8 mouse cellular contexts compared by ENCODE assay signal in genomic region chr9:75070457-75071028, GRCm38 (mm10). TPM values are rescaled to one million over a fixed set of nuclear protein-coding genes. Genes with fewer than 3 reads are reported as not detected.
DNase-seq lines count a peak whose midpoint lies in the region; ATAC-seq and TF ChIP-seq lines count a peak whose summit lies in the region.

Myo5a (plus strand) TSS chr9:75071015.

- intact Hi-C loops in left cerebral cortex, postnatal 4 days (cut with DNase I) = loop anchor here (5.0 to 10.0 kb wide), 2 partner anchors 37 to 74 kb away; no protein-coding TSS in a partner anchor

- no peak for TF ChIP-seq POLR2A in brain, embryonic 14.5 days (IDR thresholded peaks at IDR 0.05; ENCODE audit: borderline replicate concordance, extremely low read depth, insufficient read depth, insufficient read length, poor library complexity, severe bottlenecking)

- DNase-seq in neural tube, embryonic 11.5 days (ENCODE audit: low spot score) = peak; percentile 13
- no peak for DNase-seq in neural tube, embryonic 10.5 days (ENCODE audit: extremely low spot score, low spot score)
- no peak for DNase-seq in brain, embryonic 14.5 days (ENCODE audit: low read depth)
- no peak for DNase-seq in left cerebral cortex, postnatal 4 days
- DNase-seq in urinary bladder, postnatal 14 days (ENCODE audit: low spot score) = no peak
- DNase-seq in urinary bladder, adult 18-20 months (ENCODE audit: low spot score in 2 of 2) = no peak

- H3K4me1 ChIP-seq in neural tube, embryonic 11.5 days (ENCODE audit: control insufficient read depth, insufficient read depth, low read length) = no peaks in the 10 kb centered on the region
- peaks cover 12% of the 10 kb centered on the region for H3K4me1 ChIP-seq in heart, embryonic 16.5 days (ENCODE audit: control insufficient read depth, insufficient read depth, low read length)
- peaks cover 13% of the 10 kb centered on the region; the same call in 1 of the 2 replicates for H3K4me1 ChIP-seq in neural tube, embryonic 14.5 days (ENCODE audit: control insufficient read depth, insufficient read depth, low read length)

- H3K27ac ChIP-seq in neural tube, embryonic 11.5 days (ENCODE audit: low read depth, low read length) = peak within 1 kb of the TSS; percentile 96
- H3K27ac ChIP-seq in heart, embryonic 16.5 days (ENCODE audit: low read length) = peak within 1 kb of the TSS; percentile 87
- peak within 1 kb of the TSS; percentile 97 for H3K27ac ChIP-seq in neural tube, embryonic 14.5 days (ENCODE audit: low read depth, low read length)

- WGBS in neural tube, embryonic 11.5 days = 20% methylated on average over 23 of the region's 23 CpGs
- 23% methylated on average over 23 of the region's 23 CpGs for WGBS in heart, embryonic 16.5 days
- 21% methylated on average over 23 of the region's 23 CpGs for WGBS in neural tube, embryonic 14.5 days

- peak within 1 kb of the TSS; percentile 96 for H3K9ac ChIP-seq in neural tube, embryonic 11.5 days (ENCODE audit: low read length)
- peak within 1 kb of the TSS; percentile 87 for H3K9ac ChIP-seq in heart, embryonic 16.5 days (ENCODE audit: low read length)
- peak within 1 kb of the TSS; percentile 96 for H3K9ac ChIP-seq in neural tube, embryonic 14.5 days (replicated peaks; ENCODE audit: low read depth, low read length)

- no peak for TF ChIP-seq CTCF in brain, embryonic 14.5 days (IDR thresholded peaks at IDR 0.05; ENCODE audit: borderline replicate concordance, extremely low read depth, insufficient read depth, insufficient read length)

- H3K4me3 ChIP-seq in neural tube, embryonic 11.5 days (ENCODE audit: low read depth, low read length) = peak within 1 kb of the TSS; percentile 86
- peak within 1 kb of the TSS; percentile 94 for H3K4me3 ChIP-seq in heart, embryonic 16.5 days (ENCODE audit: low read length)
- H3K4me3 ChIP-seq in neural tube, embryonic 14.5 days (ENCODE audit: low read depth, low read length) = peak within 1 kb of the TSS; percentile 89

- peak within 1 kb of the TSS; percentile 74 for H3K4me2 ChIP-seq in neural tube, embryonic 11.5 days (ENCODE audit: low read depth)
- peak within 1 kb of the TSS; percentile 70 for H3K4me2 ChIP-seq in heart, embryonic 16.5 days (ENCODE audit: low read depth, low read length)
- H3K4me2 ChIP-seq in neural tube, embryonic 14.5 days (ENCODE audit: low read depth, low read length) = peak within 1 kb of the TSS; percentile 70

- no peaks in the 10 kb centered on the region for H3K27me3 ChIP-seq in neural tube, embryonic 11.5 days (ENCODE audit: control insufficient read depth, insufficient read depth, low read length)
- H3K27me3 ChIP-seq in heart, embryonic 16.5 days (ENCODE audit: control insufficient read depth, insufficient read depth, low read length) = no peaks in the 10 kb centered on the region
- H3K27me3 ChIP-seq in neural tube, embryonic 14.5 days (ENCODE audit: control insufficient read depth, insufficient read depth, low read length) = no peaks in the 10 kb centered on the region

- H3K36me3 ChIP-seq in neural tube, embryonic 11.5 days (ENCODE audit: control insufficient read depth, insufficient read depth, low read length) = no peaks in the 10 kb centered on the region
- H3K36me3 ChIP-seq in heart, embryonic 16.5 days (ENCODE audit: control insufficient read depth, insufficient read depth) = no peaks in the 10 kb centered on the region
- no peaks in the 10 kb centered on the region for H3K36me3 ChIP-seq in neural tube, embryonic 14.5 days (ENCODE audit: control insufficient read depth, insufficient read depth, low read length)

- no peaks in the 10 kb centered on the region for H3K9me3 ChIP-seq in neural tube, embryonic 11.5 days (ENCODE audit: control insufficient read depth, low read length)
- no peaks in the 10 kb centered on the region for H3K9me3 ChIP-seq in heart, embryonic 16.5 days (replicated peaks; ENCODE audit: control insufficient read depth, low read length)
- H3K9me3 ChIP-seq in neural tube, embryonic 14.5 days (ENCODE audit: control insufficient read depth, low read length) = no peaks in the 10 kb centered on the region

- peak; percentile 18; the same call in 1 of the 2 replicates for ATAC-seq in neural tube, embryonic 11.5 days (ENCODE audit: insufficient read depth, low FRiP score, low TSS enrichment)
- ATAC-seq in heart, embryonic 16.5 days (replicated peaks; ENCODE audit: extremely low read depth, insufficient read depth, low FRiP score) = no peak
- ATAC-seq in neural tube, embryonic 14.5 days (ENCODE audit: low read depth) = no peak; the same call in 1 of the 2 replicates

RNA-seq across cellular contexts. Expression of gene Myo5a, which starts in this region (rescaled TPM):
- polyA plus RNA-seq in neural tube, embryonic 11.5 days (2014; fragmentation: Nextera tagmentation; extraction: Ambion mirVana) = 29.4 and 35.3 TPM in 2 replicates
- 37.3 and 62.0 TPM in 2 replicates for polyA plus RNA-seq in brain, embryonic 14.5 days (2012; rRNA removed)
- polyA plus RNA-seq in heart, embryonic 16.5 days (2015; fragmentation: Nextera tagmentation; extraction: Ambion mirVana) = 6.8 and 6.9 TPM in 2 replicates
- 100 to 1,000 TPM; 239 to 251 TPM for total RNA-seq in left cerebral cortex, postnatal 4 days (2021)
- 56.6 and 60.0 TPM in 2 replicates for polyA plus RNA-seq in neural tube, embryonic 14.5 days (2014; fragmentation: Nextera tagmentation; extraction: Ambion mirVana)
